Mouse (Mus musculus) right cerebral cortex, postnatal 10 days (tissue): ENCODE measurements around the gene Kpna3.
A peak's percentile ranks its signal among the peaks of the same experiment; 100 is the strongest.
"Not testable (repeated sequence)": the region's sequence is repeated elsewhere in the genome, so short reads cannot be mapped to it uniquely, and the experiment has no call there.

Experiments
- DNase-seq, 2 experiments: peaks; one replicate each; pipeline ENCODE4 v3.0.0; 2021; ENCODE audit warnings: low spot score in 2 of 2

The Kpna3 gene

GRCm38 (mm10) chr14:61439661-61440559 lies at the start of gene Kpna3:
Kpna3 (minus strand) TSS chr14:61439874.
- DNase-seq = peak; percentile 98

DNA sequence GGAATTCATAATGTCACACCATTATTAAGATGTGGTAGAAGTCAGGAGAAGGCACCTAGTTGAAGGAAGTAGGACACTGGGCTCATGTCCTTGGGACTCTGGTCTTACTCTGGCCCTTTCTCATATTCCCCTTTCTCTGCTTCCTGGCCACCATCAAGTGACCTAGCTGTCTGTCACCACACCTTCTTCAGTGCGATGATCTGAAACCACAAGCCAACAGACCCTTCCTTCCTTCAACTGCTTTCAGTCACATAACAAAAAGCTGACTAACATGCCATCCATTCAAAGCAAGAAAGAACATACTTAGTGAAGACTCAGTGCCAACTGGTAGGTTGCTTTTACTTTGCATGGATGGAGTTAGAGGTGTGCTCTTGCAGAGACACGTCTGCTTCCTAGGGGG lies 20.7 kb upstream of the Kpna3 start:
- no peak for DNase-seq

DNA sequence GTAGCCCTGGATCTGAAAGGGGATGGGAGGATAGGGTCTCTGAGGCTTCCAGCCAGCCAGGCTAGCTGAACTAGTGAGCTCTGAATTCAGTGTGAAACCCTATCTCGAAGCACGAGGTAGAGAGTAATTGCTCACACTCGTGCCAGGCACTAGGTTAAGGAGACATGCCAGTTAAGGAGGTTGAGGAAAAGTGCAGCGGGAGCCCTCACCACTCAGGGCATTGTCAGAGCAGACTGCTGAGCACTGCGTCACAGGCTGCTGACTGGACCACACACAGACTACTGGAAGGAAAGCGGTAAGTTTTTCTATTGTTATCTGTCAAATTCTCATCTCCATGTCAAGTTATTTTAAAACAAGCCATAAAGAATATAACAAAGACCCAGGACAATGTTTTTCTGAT lies 17.8 kb upstream of the Kpna3 start:
- DNase-seq = no peak

- no peak for DNase-seq
Measured at GRCm38 (mm10) chr14:61455571-61455970, 15.9 kb upstream of the Kpna3 start.

DNA sequence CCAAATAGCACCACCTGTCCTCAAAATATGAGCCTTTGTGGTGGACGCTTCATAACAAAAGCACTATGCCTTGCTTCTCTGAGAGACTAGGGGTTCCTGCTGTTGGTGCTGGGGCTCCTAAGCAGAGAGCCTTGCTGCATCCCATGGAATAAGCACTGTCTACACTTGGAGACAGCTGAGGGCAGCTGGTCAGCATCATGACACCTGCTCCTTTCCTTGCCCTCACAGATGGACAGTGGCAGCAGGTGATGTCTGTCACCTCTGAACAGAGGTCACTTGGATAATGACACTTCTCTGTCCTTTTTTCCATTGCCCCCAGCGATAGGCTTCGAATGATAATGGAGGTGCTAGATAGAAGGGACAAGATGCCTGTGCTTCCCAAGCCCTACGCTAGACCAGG lies 13.4 kb upstream of the Kpna3 start:
- no peak for DNase-seq

GRCm38 (mm10) chr14:61452481-61452880 lies 12.8 kb upstream of the Kpna3 start:
- DNase-seq = no peak

- peak in 1 of 2 experiments; percentile 42 for DNase-seq
Measured at GRCm38 (mm10) chr14:61447775-61448174, 8.1 kb upstream of the Kpna3 start.

GRCm38 (mm10) chr14:61439141-61439660 lies 473 bp downstream of the Kpna3 start:
- peak; percentile 72 to 78 for DNase-seq

- DNase-seq = no peak
Measured at GRCm38 (mm10) chr14:61438171-61438945, 1.3 kb downstream of the Kpna3 start.

GRCm38 (mm10) chr14:61436866-61437265 lies 2.8 kb downstream of the Kpna3 start:
- DNase-seq = no peak

DNA sequence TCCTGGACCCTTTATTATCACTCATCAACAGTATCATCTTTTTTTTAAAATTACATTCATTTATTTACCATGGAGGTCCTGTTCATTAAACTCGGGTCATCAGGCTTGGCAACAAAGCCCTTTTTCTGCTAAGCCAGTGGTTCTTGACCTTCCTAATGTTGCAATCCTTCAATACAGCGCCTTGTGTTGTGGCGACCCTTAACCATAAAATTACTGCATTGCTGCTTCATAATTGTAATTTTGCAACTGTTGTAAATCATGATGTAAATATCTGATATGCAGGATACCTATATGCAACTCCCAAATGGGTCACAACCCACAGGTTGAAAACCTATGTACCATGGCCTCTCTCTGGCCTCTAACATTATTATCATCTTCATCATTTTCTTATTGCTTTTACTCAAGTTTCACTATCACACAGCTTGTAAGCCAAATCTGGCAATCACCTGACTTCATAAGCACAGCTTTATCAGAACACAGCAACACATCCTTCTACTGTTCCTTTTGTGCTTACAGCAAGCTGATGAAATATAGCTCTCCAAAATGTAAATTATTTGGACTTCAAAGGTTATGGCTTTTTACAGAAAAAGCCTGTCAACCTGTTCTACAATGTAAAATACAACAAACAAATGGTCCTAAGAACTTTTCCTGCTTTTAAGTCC lies 11.4 kb downstream of the Kpna3 start:
- DNase-seq = no peak

DNA sequence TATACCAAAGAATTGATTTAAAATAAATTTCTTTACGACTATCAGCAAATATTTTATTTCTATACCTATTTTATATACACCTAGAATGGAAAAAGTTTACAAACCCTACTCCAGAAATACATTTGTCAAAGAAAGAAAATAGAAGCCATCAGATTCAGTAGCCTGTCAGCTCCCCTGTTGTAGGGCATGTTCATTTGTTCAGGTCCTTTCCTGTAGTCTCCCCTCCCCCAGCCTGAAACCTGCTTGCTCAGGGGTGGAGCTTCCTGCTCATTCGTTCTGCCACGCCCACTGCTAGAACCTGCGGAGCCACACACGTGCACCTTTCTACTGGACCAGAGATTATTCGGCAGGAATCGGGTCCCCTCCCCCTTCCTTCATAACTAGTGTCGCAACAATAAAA lies 12.6 kb downstream of the Kpna3 start:
- DNase-seq = not testable (repeated sequence)

- no peak for DNase-seq
Measured at GRCm38 (mm10) chr14:61425080-61425665, 14.5 kb downstream of the Kpna3 start.

- DNase-seq = no peak
Measured at GRCm38 (mm10) chr14:61415719-61416118, 24.0 kb downstream of the Kpna3 start.

- DNase-seq = no peak
Measured at GRCm38 (mm10) chr14:61415311-61415710, 24.4 kb downstream of the Kpna3 start.

DNA sequence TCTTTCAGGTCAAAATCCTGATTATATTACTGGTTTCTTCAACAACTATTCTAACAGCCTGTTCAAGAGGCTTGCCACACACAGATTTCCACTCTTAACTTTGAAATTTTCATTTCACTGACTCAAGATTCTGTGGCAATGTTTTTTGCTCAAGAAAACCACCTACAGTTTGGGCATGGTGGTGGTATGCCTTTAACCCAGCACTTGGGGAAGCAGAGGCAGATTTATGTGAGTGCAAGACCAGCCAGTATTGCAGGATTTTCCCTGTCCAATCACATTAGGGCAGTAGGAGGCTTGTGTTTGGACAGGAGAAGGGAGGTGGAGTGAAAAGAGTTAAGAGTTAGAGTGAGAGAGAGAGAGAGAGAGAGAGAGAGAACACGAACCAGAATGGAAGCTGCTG lies 24.9 kb downstream of the Kpna3 start:
- no peak for DNase-seq

- DNase-seq = no peak
Measured at GRCm38 (mm10) chr14:61414199-61414598, 25.5 kb downstream of the Kpna3 start.

DNA sequence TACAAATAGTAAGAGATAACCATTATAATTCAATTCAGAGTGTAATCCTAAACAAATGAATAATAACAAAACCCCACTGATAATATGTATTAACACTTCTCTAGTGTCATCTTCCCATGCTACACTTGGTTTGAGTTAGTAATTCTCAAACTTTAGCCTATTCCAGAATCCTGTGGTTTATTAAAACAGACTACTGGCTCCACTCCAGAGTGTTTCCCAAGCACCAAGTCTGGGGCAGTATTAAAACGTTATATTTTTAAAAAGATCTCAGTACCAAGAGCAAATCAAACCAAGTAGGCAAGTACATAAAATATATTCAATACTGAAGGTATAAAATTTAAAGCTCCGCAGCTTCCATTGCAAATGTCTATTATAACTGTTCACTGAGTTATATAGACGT lies 26.0 kb downstream of the Kpna3 start:
- DNase-seq = no peak

- no peak for DNase-seq
Measured at GRCm38 (mm10) chr14:61410020-61410419, 29.7 kb downstream of the Kpna3 start.

GRCm38 (mm10) chr14:61407055-61407454 lies 32.6 kb downstream of the Kpna3 start:
- no peak for DNase-seq

DNA sequence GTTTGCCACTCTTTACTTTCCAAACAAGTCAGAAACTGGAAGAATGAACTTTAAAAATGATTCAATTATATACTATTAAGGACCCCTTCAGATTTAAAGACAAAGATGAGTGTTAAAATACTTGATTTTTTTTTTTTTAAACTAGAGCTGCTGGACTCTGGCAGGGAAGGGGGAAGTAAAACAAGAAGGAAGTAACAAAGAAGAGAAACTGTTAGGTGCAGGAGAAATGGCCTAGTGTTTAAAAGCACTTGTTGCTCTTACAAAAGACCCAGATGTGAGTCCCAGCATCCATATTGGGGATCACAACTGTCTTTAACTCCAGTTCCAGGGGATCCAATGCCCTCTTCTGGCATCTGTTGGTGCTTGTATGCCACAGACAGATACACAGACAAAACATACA lies 33.9 kb downstream of the Kpna3 start:
- DNase-seq = no peak

DNA sequence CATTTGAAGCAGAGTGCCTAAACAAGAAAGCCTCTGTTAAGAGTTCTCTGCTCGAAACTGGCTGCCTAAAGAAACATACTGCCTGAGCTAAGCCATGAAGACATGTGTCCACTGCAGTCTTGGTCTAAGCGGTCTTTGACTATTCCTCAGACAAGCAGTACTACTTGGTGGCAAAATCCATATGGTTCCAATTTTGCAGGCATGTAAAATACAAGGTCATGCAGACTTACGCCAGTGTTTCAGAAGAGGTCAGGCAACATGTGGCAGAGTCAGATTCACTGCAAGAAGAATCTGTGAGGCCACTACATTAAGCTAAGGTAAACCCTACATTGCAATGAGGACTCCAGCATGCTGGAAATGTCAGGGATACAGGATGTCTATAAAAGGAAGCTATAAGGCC lies 34.7 kb downstream of the Kpna3 start:
- DNase-seq = no peak
